Mouse (Mus musculus) frontal cortex, adult 2 months (tissue): Measurements from ENCODE around the gene Iars2. TPM values are rescaled to one million over a fixed set of nuclear protein-coding genes. Genes with fewer than 3 reads are reported as not detected.
A peak's percentile ranks its signal among the peaks of the same experiment; 100 is the strongest.

ENCODE experiments used
- DNase-seq, 2 experiments: peaks; one replicate each; pipeline ENCODE4 v3.0.0; 2022; ENCODE audit warnings: low spot score in 1 of 2; ENCODE audit errors: extremely low spot score in 1 of 2
- polyA plus RNA-seq: library from polyadenylated mRNA; depleted of rRNA; stranded (reverse); fragments of >200 nt; gene quantifications from 2 replicates; pipeline ENCODE4 v1.2.3, GENCODE M21; 2012

The Iars2 gene
- polyA plus RNA-seq, 1 experiment, result 26.1 TPM

- no peak for DNase-seq
Measured at GRCm38 (mm10) chr1:185282846-185283245, 46.4 kb downstream of the Iars2 start.

- DNase-seq, result no peak
Measured at GRCm38 (mm10) chr1:185280616-185281015, 48.6 kb downstream of the Iars2 start.

- DNase-seq, result no peak
Measured at GRCm38 (mm10) chr1:185279288-185279687, 49.9 kb downstream of the Iars2 start.

- DNase-seq, result no peak
Measured at GRCm38 (mm10) chr1:185277022-185277421, 52.2 kb downstream of the Iars2 start.

GRCm38 (mm10) chr1:185275976-185276375 is 53.2 kb downstream of the Iars2 start:
- no peak for DNase-seq

GRCm38 (mm10) chr1:185274819-185275545 is 54.2 kb downstream of the Iars2 start:
- no peak for DNase-seq

GRCm38 (mm10) chr1:185271373-185271772 is 57.8 kb downstream of the Iars2 start:
- no peak for DNase-seq

GRCm38 (mm10) chr1:185270403-185271097 is 58.6 kb downstream of the Iars2 start:
- no peak for DNase-seq

GRCm38 (mm10) chr1:185268675-185269074 is 60.5 kb downstream of the Iars2 start:
- DNase-seq, result no peak

- DNase-seq, result no peak
Measured at GRCm38 (mm10) chr1:185262565-185262964, 66.6 kb downstream of the Iars2 start.

- no peak for DNase-seq
Measured at GRCm38 (mm10) chr1:185256753-185257152, 72.4 kb downstream of the Iars2 start.

- DNase-seq, result no peak
Measured at GRCm38 (mm10) chr1:185255336-185255735, 73.9 kb downstream of the Iars2 start.

- peak; percentile 44 to 79 for DNase-seq
Measured at GRCm38 (mm10) chr1:185253140-185253892, 75.9 kb downstream of the Iars2 start.

GRCm38 (mm10) chr1:185252351-185252750 is 76.8 kb downstream of the Iars2 start:
- DNase-seq, result no peak

- no peak for DNase-seq
Measured at GRCm38 (mm10) chr1:185248728-185249127, 80.5 kb downstream of the Iars2 start.

GRCm38 (mm10) chr1:185247429-185248085 is 81.6 kb downstream of the Iars2 start:
- no peak for DNase-seq

- no peak for DNase-seq
Measured at GRCm38 (mm10) chr1:185245456-185245855, 83.7 kb downstream of the Iars2 start.

- DNase-seq, result no peak
Measured at GRCm38 (mm10) chr1:185243013-185243412, 86.2 kb downstream of the Iars2 start.

- no peak for DNase-seq
Measured at GRCm38 (mm10) chr1:185236530-185236929, 92.7 kb downstream of the Iars2 start.

GRCm38 (mm10) chr1:185235837-185236236 is 93.4 kb downstream of the Iars2 start:
- DNase-seq, result no peak
